ENCODE assay signal across 8 mouse cellular contexts in genomic region chr12:79191701-79192100, GRCm38 (mm10). TPM values are rescaled to one million over a fixed set of nuclear protein-coding genes. Genes with fewer than 3 reads are reported as not detected.
A peak's percentile ranks its signal among the peaks of the same experiment; 100 is the strongest.
DNase-seq lines count a peak whose midpoint lies in the region; ATAC-seq lines count a peak whose summit lies in the region.

No protein-coding gene starts in this region.

- 5% methylated on average over 14 of the region's 14 CpGs for WGBS in hindbrain, embryonic 12.5 days

- H3K4me1 ChIP-seq in hindbrain, embryonic 12.5 days, result peaks cover 13% of the 10 kb centered on the region

- H3K4me2 ChIP-seq in hindbrain, embryonic 12.5 days (replicated peaks), result peak overlapping the region; percentile 77

- DNase-seq in T-cell, adult 2 months (ENCODE audit: low spot score), result peak; percentile 87
- peak; percentile 86 to 87 for DNase-seq in cerebellum, postnatal 10 days
- peak; percentile 51 to 75 for DNase-seq in frontal cortex, postnatal 10 days (ENCODE audit: low spot score in 2 of 2)
- peak; percentile 41 to 60 for DNase-seq in layer of hippocampus, postnatal 25 days (ENCODE audit: extremely low spot score in 1 of 2, low spot score in 1 of 2)
- peak; percentile 79 to 85 for DNase-seq in lung, postnatal 4 days
- DNase-seq in retina, postnatal 7 days (ENCODE audit: low read depth, low spot score), result peak; percentile 60
- DNase-seq in urinary bladder, adult 18-20 months (ENCODE audit: low spot score in 2 of 2), result peak; percentile 64 to 65

- no peaks in the 10 kb centered on the region for H3K9me3 ChIP-seq in hindbrain, embryonic 12.5 days (replicated peaks)

- H3K4me3 ChIP-seq in hindbrain, embryonic 12.5 days, result peak overlapping the region; percentile 66

- H3K27ac ChIP-seq in hindbrain, embryonic 12.5 days, result peak overlapping the region; percentile 19; the same call in 1 of the 2 replicates

- ATAC-seq in hindbrain, embryonic 12.5 days (ENCODE audit: low FRiP score), result peak; percentile 83

- peak overlapping the region; percentile 67 for H3K9ac ChIP-seq in hindbrain, embryonic 12.5 days

- no peaks in the 10 kb centered on the region for H3K27me3 ChIP-seq in hindbrain, embryonic 12.5 days

- peaks cover 18% of the 10 kb centered on the region for H3K36me3 ChIP-seq in hindbrain, embryonic 12.5 days

RNA-seq across cellular contexts. Expression of gene Rdh11, which starts 0.4 kb away (rescaled TPM):
- polyA plus RNA-seq in hindbrain, embryonic 12.5 days (2016; fragmentation: Nextera tagmentation; extraction: Ambion mirVana), result 28.2 and 28.9 TPM in 2 replicates
- total RNA-seq in layer of hippocampus, postnatal 25 days (2021), result 10 to 100 TPM; 17.9 to 21.2 TPM

RNA-seq across cellular contexts. Expression of gene Rdh12, which starts 17.0 kb away (rescaled TPM):
- 1.1 and 1.5 TPM in 2 replicates for polyA plus RNA-seq in hindbrain, embryonic 12.5 days (2016; fragmentation: Nextera tagmentation; extraction: Ambion mirVana)
- 1 to 10 TPM; 1.8 to 2.9 TPM for total RNA-seq in layer of hippocampus, postnatal 25 days (2021)

RNA-seq across cellular contexts. Expression of gene Vti1b, which starts 19.2 kb away (rescaled TPM):
- 126 and 131 TPM in 2 replicates for polyA plus RNA-seq in hindbrain, embryonic 12.5 days (2016; fragmentation: Nextera tagmentation; extraction: Ambion mirVana)
- total RNA-seq in layer of hippocampus, postnatal 25 days (2021), result 100 to 1,000 TPM; 147 to 174 TPM

Comparison
In these comparisons a context has a peak if more than half of its experiments do, and no peak if none do; other contexts are left out.
1. Peak in every context shown above with its lines: DNase-seq, ATAC-seq, H3K4me3 ChIP-seq and H3K27ac ChIP-seq.